Mouse (Mus musculus) forebrain, embryonic 13.5 days (tissue): Measurements from ENCODE around the gene Tas1r2. TPM values are rescaled to one million over a fixed set of nuclear protein-coding genes. Genes with fewer than 3 reads are reported as not detected.

ENCODE experiments used
- ATAC-seq: fragments of 200-750 bp; cut with Nextera tagmentation; 2 replicates; pipeline ENCODE4 v1.8.0; 2017
- H3K27ac ChIP-seq: fragments of 300-500 bp; sonication (generic); 2 replicates; pipeline ENCODE4 v1.5.1; 2015; ENCODE audit warnings: inconsistent platforms, mild to moderate bottlenecking, moderate library complexity
- H3K27me3 ChIP-seq: fragments of 300-500 bp; sonication (generic); 2 replicates; pipeline ENCODE4 v1.6.1; 2015; ENCODE audit warnings: mild to moderate bottlenecking, inconsistent platforms
- H3K36me3 ChIP-seq: fragments of 300-500 bp; sonication (generic); 2 replicates; pipeline ENCODE4 v1.6.1; 2015; ENCODE audit warnings: mild to moderate bottlenecking, inconsistent platforms; ENCODE audit not compliant: poor library complexity, severe bottlenecking
- H3K4me1 ChIP-seq: fragments of 300-500 bp; sonication (generic); 2 replicates; pipeline ENCODE4 v1.6.1; 2015; ENCODE audit warnings: inconsistent platforms
- H3K4me2 ChIP-seq: fragments of 300-500 bp; sonication (generic); 2 replicates; pipeline ENCODE4 v1.6.1; 2015; ENCODE audit warnings: inconsistent platforms, mild to moderate bottlenecking, moderate library complexity
- H3K4me3 ChIP-seq: fragments of 300-500 bp; sonication (generic); 2 replicates; pipeline ENCODE4 v1.5.1; 2015; ENCODE audit warnings: mild to moderate bottlenecking, inconsistent platforms
- H3K9ac ChIP-seq: fragments of 300-500 bp; sonication (generic); 2 replicates; pipeline ENCODE4 v1.6.1; 2015; ENCODE audit warnings: mild to moderate bottlenecking, inconsistent platforms
- H3K9me3 ChIP-seq: fragments of 300-500 bp; sonication (generic); replicated peaks from 2 replicates; pipeline ENCODE4 v1.6.1; 2016; ENCODE audit warnings: inconsistent platforms
- WGBS: fragments of 180-500 bp; shearing (Covaris S2); methylation state at CpG from one replicate; pipeline ENCODE4 v1.1.7; 2015; 5-methylcytosine and 5-hydroxymethylcytosine counted together
- polyA plus RNA-seq: library from polyadenylated mRNA; unstranded; fragments of >200 nt; fragmentation: Nextera tagmentation; extraction: Ambion mirVana; gene quantifications from 2 replicates; pipeline ENCODE4 v1.2.1, GENCODE M21; 2015

The Tas1r2 gene
- polyA plus RNA-seq: not detected in 2 replicates

- Histone ChIP-seq H3K9me3 (no peaks in the 10 kb centered on the region), H3K4me1 (no peaks in the 10 kb centered on the region), H3K27ac (no peak within 1 kb of the TSS), H3K9ac (no peak within 1 kb of the TSS), H3K36me3 (peaks cover 5% of the 10 kb centered on the region), H3K4me3 (no peak within 1 kb of the TSS), H3K27me3 (0 out of 2 replicates have a peak, but pooled peaks cover 7% of the 10 kb centered on the region), H3K4me2 (no peak within 1 kb of the TSS)
- ATAC-seq: no peak
- 83% methylated on average over 8 of the region's 8 CpGs for WGBS
Observed at GRCm38 (mm10) chr4:139653238-139653637, at the start of gene Tas1r2. Gene Tas1r2, plus strand, starts transcription at chr4:139653538.

DNA sequence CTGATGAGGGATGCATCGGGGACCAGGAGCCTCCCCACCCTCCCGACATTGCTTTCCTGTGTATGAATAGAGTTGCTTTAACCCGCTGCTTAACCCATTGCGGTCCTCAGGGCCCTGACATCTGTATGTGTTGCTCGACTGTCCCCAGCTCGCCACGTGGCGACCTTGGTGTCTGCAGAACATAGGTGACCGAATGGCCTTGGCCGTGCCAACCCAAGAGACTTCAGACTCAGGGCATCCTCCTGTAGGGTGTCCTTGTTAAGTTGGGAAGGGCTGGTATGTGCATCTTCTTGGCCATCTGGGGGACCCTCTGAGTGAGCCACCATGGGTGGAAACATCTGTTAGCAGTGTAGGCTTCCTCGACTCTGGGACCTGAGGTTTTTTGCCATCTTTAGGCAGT is 48.1 kb upstream of the Tas1r2 start:
- no peaks in the 10 kb centered on the region for H3K27me3 ChIP-seq
- no peak overlapping the region for H3K27ac ChIP-seq
- no peaks in the 10 kb centered on the region for H3K9me3 ChIP-seq
- no peak for ATAC-seq
- H3K9ac ChIP-seq: no peak overlapping the region
- WGBS: 89% methylated on average over 11 of the region's 11 CpGs
- H3K4me3 ChIP-seq: no peak overlapping the region
- H3K4me2 ChIP-seq: no peak overlapping the region
- 0 out of 2 replicates have a peak, but pooled peaks cover 3% of the 10 kb centered on the region for H3K36me3 ChIP-seq
- H3K4me1 ChIP-seq: no peaks in the 10 kb centered on the region

- ATAC-seq: no peak
- WGBS: 96% methylated on average over 5 of the region's 5 CpGs
- Histone ChIP-seq H3K9me3 (no peaks in the 10 kb centered on the region), H3K27ac (no peak overlapping the region), H3K9ac (no peak overlapping the region), H3K4me2 (no peak overlapping the region), H3K27me3 (no peaks in the 10 kb centered on the region), H3K36me3 (0 out of 2 replicates have a peak, but pooled peaks cover 3% of the 10 kb centered on the region), H3K4me3 (no peak overlapping the region), H3K4me1 (peaks cover 3% of the 10 kb centered on the region; the same call in 1 of the 2 replicates)
Observed at GRCm38 (mm10) chr4:139606732-139607131, 46.6 kb upstream of the Tas1r2 start.

DNA sequence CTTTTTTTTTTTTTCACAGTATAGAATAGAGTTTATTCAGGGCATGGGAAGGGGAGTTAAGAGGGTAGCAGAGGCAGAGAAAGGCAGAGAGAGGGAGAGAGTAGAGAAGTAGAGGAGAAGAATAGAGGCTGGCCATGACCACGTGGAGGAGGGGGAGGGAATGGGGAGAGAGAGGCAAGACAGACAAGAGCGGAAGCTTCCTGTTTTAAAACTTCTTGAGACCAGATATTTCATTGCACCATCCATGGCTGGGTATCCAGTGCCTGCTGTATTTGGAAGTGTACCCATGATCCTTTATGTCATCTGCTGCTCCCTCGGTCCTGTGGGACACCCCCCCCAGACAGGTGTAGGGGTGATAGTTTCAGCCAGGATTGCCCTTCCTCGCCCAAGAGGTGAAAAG is 44.4 kb upstream of the Tas1r2 start:
- no peak overlapping the region for H3K27ac ChIP-seq
- H3K27me3 ChIP-seq: no peaks in the 10 kb centered on the region
- H3K9ac ChIP-seq: no peak overlapping the region
- peaks cover 4% of the 10 kb centered on the region; the same call in 1 of the 2 replicates for H3K9me3 ChIP-seq
- no peak overlapping the region for H3K4me2 ChIP-seq
- ATAC-seq: no peak
- H3K4me1 ChIP-seq: peaks cover 3% of the 10 kb centered on the region; the same call in 1 of the 2 replicates
- no peak overlapping the region for H3K4me3 ChIP-seq
- peaks cover 12% of the 10 kb centered on the region for H3K36me3 ChIP-seq
- 70% methylated on average over 4 of the region's 4 CpGs for WGBS

DNA sequence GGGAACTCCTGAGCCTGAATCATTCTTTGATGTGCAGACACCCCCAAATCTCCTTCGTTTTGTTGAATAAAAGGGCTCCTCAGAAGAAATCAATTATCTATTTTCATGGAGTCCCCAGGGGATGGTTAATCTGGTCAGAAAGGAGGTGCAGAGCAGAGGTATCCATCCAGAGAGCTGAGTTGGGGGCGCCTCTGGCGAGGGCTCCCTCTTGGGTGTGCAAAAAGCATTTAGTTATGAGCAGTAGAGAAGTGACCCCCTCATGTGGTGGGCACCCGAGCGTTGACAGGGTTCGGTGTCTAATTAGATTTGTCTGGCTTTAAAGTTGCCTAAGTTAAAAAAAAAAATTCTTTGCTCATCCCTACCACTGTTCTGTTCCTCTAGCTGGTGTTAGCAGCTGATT is 42.4 kb upstream of the Tas1r2 start:
- no peak for ATAC-seq
- no peak overlapping the region for H3K27ac ChIP-seq
- WGBS: 42% methylated on average over 6 of the region's 6 CpGs
- H3K27me3 ChIP-seq: no peaks in the 10 kb centered on the region
- H3K4me3 ChIP-seq: no peak overlapping the region
- peaks cover 7% of the 10 kb centered on the region for H3K4me1 ChIP-seq
- no peak overlapping the region for H3K4me2 ChIP-seq
- peaks cover 20% of the 10 kb centered on the region for H3K36me3 ChIP-seq
- no peak overlapping the region for H3K9ac ChIP-seq
- peaks cover 6% of the 10 kb centered on the region; the same call in 1 of the 2 replicates for H3K9me3 ChIP-seq

DNA sequence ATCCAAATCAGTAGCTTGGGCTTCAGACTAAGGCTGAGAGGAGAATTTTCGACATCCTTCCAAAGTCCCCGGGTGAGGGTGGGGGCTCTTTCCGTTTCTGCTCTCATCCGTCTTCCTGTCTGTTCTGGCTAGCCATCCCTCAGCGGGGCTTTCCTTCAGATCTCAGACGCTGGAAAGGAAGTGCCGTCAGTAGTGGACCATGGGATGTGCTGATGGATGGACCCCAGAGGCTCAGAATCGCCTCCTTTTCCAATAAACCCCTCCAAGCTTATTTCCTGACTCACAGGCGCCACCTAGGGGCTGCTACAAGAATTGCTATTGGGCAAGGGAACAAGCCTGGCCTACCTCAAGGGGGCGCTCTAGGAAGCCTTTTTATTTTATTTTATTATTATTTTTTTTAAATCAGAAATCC is 41.8 kb upstream of the Tas1r2 start:
- Histone ChIP-seq H3K4me1 (peaks cover 9% of the 10 kb centered on the region), H3K4me3 (peak overlapping the region; percentile 20; the same call in 1 of the 2 replicates), H3K27ac (no peak overlapping the region), H3K27me3 (no peaks in the 10 kb centered on the region), H3K9ac (no peak overlapping the region), H3K4me2 (peak overlapping the region; percentile 47), H3K9me3 (peaks cover 6% of the 10 kb centered on the region; the same call in 1 of the 2 replicates), H3K36me3 (peaks cover 20% of the 10 kb centered on the region)
- WGBS: 6% methylated on average over 10 of the region's 10 CpGs
- ATAC-seq: peak; percentile 41; the same call in 1 of the 2 replicates

- ATAC-seq: no peak
- no peak overlapping the region for H3K4me3 ChIP-seq
- H3K9me3 ChIP-seq: peaks cover 6% of the 10 kb centered on the region; the same call in 1 of the 2 replicates
- H3K27ac ChIP-seq: no peak overlapping the region
- peaks cover 16% of the 10 kb centered on the region for H3K4me1 ChIP-seq
- no peaks in the 10 kb centered on the region for H3K27me3 ChIP-seq
- H3K9ac ChIP-seq: no peak overlapping the region
- H3K4me2 ChIP-seq: no peak overlapping the region
- peaks cover 20% of the 10 kb centered on the region for H3K36me3 ChIP-seq
- 94% methylated on average over 21 of the region's 21 CpGs for WGBS
Observed at GRCm38 (mm10) chr4:139614524-139615260, 38.6 kb upstream of the Tas1r2 start.

- peaks cover 6% of the 10 kb centered on the region; the same call in 1 of the 2 replicates for H3K9me3 ChIP-seq
- H3K36me3 ChIP-seq: peaks cover 20% of the 10 kb centered on the region
- H3K27ac ChIP-seq: peak overlapping the region; percentile 7
- H3K27me3 ChIP-seq: no peaks in the 10 kb centered on the region
- peak; percentile 87 for ATAC-seq
- H3K4me3 ChIP-seq: peak overlapping the region; percentile 44
- peak overlapping the region; percentile 61 for H3K4me2 ChIP-seq
- H3K9ac ChIP-seq: peak overlapping the region; percentile 60
- peaks cover 12% of the 10 kb centered on the region for H3K4me1 ChIP-seq
- WGBS: 6% methylated on average over 24 of the region's 24 CpGs
Observed at GRCm38 (mm10) chr4:139616276-139617000, 36.9 kb upstream of the Tas1r2 start.

DNA sequence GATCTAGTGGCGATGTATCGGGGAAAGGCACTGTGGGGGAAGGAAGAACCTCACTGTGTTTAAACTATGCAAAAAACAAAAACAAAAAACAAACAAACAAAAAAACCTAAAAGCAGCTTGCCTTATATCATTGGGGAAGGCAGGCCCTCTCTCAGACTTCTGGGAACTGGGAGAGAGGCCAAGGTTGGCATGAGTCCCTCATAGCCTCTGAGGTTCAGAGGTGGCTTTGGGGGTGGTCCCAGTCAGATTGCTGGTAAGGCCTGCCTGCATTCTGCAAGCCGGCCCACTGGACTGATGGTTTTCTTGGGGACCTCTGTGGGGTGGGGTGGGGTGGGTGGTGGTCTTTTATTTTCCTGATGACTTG is 36.4 kb upstream of the Tas1r2 start:
- H3K4me3 ChIP-seq: peak overlapping the region; percentile 44
- H3K9ac ChIP-seq: peak overlapping the region; percentile 60
- peaks cover 6% of the 10 kb centered on the region; the same call in 1 of the 2 replicates for H3K9me3 ChIP-seq
- H3K4me2 ChIP-seq: peak overlapping the region; percentile 61
- no peak for ATAC-seq
- no peaks in the 10 kb centered on the region for H3K27me3 ChIP-seq
- H3K4me1 ChIP-seq: peaks cover 15% of the 10 kb centered on the region
- 40% methylated on average over 3 of the region's 3 CpGs for WGBS
- H3K27ac ChIP-seq: peak overlapping the region; percentile 7; the same call in 1 of the 2 replicates
- peaks cover 20% of the 10 kb centered on the region for H3K36me3 ChIP-seq

DNA sequence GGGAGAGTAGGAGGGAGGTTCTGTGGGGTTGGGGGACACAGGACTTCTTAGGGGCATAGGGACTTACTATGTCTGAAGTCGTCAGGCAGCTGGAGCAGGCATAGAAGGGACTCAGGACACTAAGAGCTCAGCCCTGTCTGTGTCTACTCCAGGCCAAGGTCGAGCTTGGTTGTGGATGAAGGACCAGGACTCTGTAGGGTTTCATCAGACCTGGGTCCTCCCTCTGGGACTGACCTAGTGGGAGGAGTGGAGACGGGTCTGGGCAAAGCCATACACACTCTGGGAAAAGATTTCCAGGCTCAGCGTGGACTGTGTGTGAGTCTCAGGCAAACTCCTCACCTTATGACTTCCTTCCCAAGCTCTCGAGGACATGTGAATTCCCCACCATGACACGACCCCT is 33.6 kb upstream of the Tas1r2 start:
- Histone ChIP-seq H3K36me3 (peaks cover 3% of the 10 kb centered on the region; the same call in 1 of the 2 replicates), H3K9me3 (no peaks in the 10 kb centered on the region), H3K4me2 (no peak overlapping the region), H3K4me1 (peaks cover 34% of the 10 kb centered on the region), H3K27me3 (no peaks in the 10 kb centered on the region), H3K9ac (no peak overlapping the region), H3K4me3 (no peak overlapping the region), H3K27ac (no peak overlapping the region)
- ATAC-seq: no peak
- WGBS: 76% methylated on average over 6 of the region's 6 CpGs

DNA sequence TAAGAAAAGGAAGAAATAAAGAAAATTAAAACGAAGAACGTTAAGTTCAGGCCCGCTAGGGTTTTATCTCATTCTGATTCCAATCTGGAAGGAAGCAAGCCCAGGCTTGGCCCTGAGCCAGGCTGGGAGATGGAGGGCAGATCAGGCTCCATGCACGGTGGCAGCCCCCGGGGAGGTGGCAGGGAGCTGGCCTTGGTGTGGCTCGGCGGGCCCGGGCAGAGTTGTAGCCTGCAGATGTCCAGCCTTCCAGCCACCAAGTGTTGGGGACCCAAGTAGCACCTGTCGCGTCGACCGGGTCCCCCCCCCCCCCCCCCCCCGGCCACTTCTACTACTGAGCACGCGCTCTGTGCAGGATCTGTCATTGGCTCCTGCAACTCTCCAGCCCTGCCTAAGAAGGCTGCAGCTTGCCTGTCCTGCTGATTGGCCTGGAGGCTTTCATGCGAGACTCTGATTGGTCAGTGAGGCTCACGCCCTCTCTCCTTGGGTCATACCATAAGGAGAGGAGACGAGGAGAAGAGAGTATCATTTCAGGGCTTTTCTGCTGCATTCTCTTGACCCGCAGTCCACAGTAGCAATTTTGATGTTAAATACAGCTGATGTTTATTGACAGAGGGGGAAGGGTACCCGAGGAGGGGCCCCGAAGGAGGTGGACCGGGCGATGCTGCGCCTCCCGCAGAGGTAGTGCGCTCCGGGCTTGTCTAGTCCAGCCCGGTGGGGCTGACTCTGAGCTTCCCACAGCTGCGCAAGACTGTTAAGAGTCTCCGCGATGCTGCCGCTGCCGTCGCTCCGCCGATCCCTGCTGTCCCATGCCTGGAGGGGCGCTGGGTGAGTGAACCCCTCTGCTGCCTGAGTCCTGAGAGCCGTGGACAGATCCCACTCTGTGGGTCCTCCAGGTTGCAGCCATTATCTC is 30.7 kb upstream of the Tas1r2 start, which contains the start of gene Aldh4a1:
Aldh4a1 (plus strand) TSS at position 494 of the 910 bp plus-strand sequence.
- under 1% methylated on average over 33 of the region's 38 CpGs for WGBS
- ATAC-seq: peak; percentile 100
- H3K9ac ChIP-seq: peak within 1 kb of the TSS; percentile 87
- H3K9me3 ChIP-seq: no peaks in the 10 kb centered on the region
- H3K27me3 ChIP-seq: no peaks in the 10 kb centered on the region
- H3K4me1 ChIP-seq: peaks cover 23% of the 10 kb centered on the region
- peak within 1 kb of the TSS; percentile 88 for H3K4me2 ChIP-seq
- H3K27ac ChIP-seq: peak within 1 kb of the TSS; percentile 80
- H3K36me3 ChIP-seq: no peaks in the 10 kb centered on the region
- peak within 1 kb of the TSS; percentile 80 for H3K4me3 ChIP-seq
